Mouse (Mus musculus) left cerebral cortex, adult 18-20 months (tissue): Measurements from ENCODE around the gene Olfr46. TPM values are rescaled to one million over a fixed set of nuclear protein-coding genes. Genes with fewer than 3 reads are reported as not detected.
"Not testable (repeated sequence)": the region's sequence is repeated elsewhere in the genome, so short reads cannot be mapped to it uniquely, and the experiment has no call there.

Experiments used
- DNase-seq, 2 experiments: peaks; one replicate each; pipeline ENCODE4 v3.0.0; 2021 to 2022; ENCODE audit warnings: low spot score in 2 of 2, mixed read lengths in 1 of 2
- long read RNA-seq, 2 experiments: library from polyadenylated mRNA; stranded (forward); transcript quantifications; one replicate each; pipeline ENCODE4 v2.0.0; 2021
- total RNA-seq, 2 experiments: library from RNA; stranded (reverse); gene quantifications; 2 replicates each; pipeline ENCODE4 v1.2.3; 2021

Olfr46 gene
- total RNA-seq = under 1 TPM; 0.05 to 0.07 TPM
- long read RNA-seq, experiment 1 = 0 reads
- long read RNA-seq, experiment 2 = 0 reads

GRCm38 (mm10) chr7:140600969-140601368 lies at the start of gene Olfr46:
TSS of gene Olfr46 (plus strand) at chr7:140601269.
- DNase-seq = not testable (repeated sequence)

- no peak for DNase-seq
Observed at GRCm38 (mm10) chr7:140567586-140567985, 33.5 kb upstream of the Olfr46 start, which contains the start of gene Olfr538. TSS of gene Olfr538 (plus strand) at chr7:140567886.

DNA sequence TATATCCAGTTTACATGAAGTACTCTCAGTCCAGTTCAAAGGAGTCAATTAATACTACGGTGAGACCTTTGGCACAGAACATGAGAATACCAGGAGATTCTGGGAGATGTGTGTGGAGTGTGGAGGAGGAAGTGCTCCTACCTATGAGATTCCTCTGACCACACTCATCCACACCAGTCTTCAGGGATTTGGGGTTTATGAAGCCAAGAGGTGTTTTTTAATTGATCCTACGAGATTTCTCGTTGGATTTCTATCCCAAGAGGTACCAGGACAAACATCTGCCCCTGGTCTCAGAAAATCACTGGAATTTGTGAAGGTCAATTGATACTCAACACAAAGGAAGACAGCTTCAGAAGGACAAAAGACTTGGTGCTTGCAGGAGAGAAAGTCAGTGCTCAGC lies 27.6 kb downstream of the Olfr46 start, which contains the start of gene Olfr61:
Gene Olfr61 (plus strand): TSS at position 301 of the 400 bp plus-strand sequence.
- not testable (repeated sequence) for DNase-seq

- DNase-seq = no peak
Observed at GRCm38 (mm10) chr7:140630559-140630958, 29.5 kb downstream of the Olfr46 start.

DNA sequence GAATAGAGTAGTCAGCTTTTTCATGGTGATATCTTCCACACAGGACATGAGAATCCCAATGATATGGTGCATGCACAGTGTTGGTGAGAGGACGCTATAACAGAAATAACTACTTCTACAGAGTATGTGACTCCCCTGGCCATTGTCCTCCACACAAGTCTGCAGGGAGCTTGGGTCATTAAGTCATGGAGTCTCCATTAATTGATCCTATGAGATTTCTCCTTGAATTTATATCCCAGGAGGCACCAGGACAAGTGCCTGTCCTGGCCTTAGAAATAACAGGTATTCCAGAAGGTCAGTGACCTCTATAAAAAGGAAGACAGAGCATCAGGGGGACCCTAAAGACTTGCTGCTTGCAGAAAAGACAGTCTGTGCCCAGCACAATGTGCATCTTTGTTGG lies 45.1 kb downstream of the Olfr46 start, which contains the start of gene Olfr53:
Gene Olfr53 (plus strand): TSS at position 301 of the 400 bp plus-strand sequence.
- no peak for DNase-seq

DNA sequence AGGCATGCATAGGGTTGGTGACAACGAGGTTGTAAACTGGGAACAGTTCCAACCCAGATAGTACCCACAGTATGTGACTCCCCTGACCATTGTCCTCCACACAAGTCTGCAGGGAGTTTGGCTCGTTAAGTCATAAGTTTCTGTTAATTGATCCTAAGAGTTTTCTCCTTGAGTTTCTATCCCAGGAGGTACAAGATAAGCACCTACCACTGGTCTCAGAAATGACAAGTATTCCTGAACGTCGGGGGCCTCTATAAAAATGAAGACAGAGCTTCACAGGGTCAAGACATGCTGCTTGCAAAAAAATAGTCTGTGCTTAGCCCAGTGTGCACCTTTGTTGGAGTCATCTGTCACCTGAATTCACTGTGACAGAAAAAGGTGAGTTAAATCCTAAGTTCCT lies 58.6 kb downstream of the Olfr46 start, which contains the start of gene Olfr539:
Gene Olfr539 (plus strand): TSS at position 301 of the 400 bp plus-strand sequence.
- no peak for DNase-seq

Other genes with a start within 250 kb of the Olfr46 start
- gene Olfr60, start 239.6 kb upstream of the Olfr46 start, total RNA-seq = not detected
- not detected for gene Olfr530, start 224.9 kb upstream of the Olfr46 start, total RNA-seq
- not detected for gene Olfr531, start 198.4 kb upstream of the Olfr46 start, total RNA-seq
- gene Olfr532, start 179.6 kb upstream of the Olfr46 start, total RNA-seq = not detected
- not detected for gene Olfr533, start 137.9 kb upstream of the Olfr46 start, total RNA-seq
- not detected for gene Olfr535, start 117.1 kb upstream of the Olfr46 start, total RNA-seq
- gene Olfr536, start 93.9 kb upstream of the Olfr46 start, total RNA-seq = not detected
- gene Olfr538, start 33.4 kb upstream of the Olfr46 start, total RNA-seq = not detected
- gene Olfr61, start 27.7 kb downstream of the Olfr46 start, total RNA-seq = not detected
- not detected for gene Olfr53, start 45.2 kb downstream of the Olfr46 start, total RNA-seq
- under 1 TPM; 0.05 to 0.07 TPM for gene Olfr539, start 58.7 kb downstream of the Olfr46 start, total RNA-seq
- gene Olfr45, start 80.7 kb downstream of the Olfr46 start, total RNA-seq = not detected
- gene Olfr541, start 96.0 kb downstream of the Olfr46 start, total RNA-seq = not detected
- under 1 TPM in 1 of 2 experiments, not detected in 1; 0.33 TPM for gene Cyp2e1, start 162.5 kb downstream of the Olfr46 start, total RNA-seq
- under 1 TPM in 1 of 2 experiments, not detected in 1; 0.77 TPM for gene Syce1, start 186.6 kb downstream of the Olfr46 start, total RNA-seq
- 10 to 100 TPM; 23.3 to 29.6 TPM for gene Zfp941, start 220.9 kb downstream of the Olfr46 start, total RNA-seq
- 1 to 10 TPM; 3.3 to 5.0 TPM for gene Urah, start 233.7 kb downstream of the Olfr46 start, total RNA-seq
- gene Scgb1c1, start 244.3 kb downstream of the Olfr46 start, total RNA-seq = not detected
- not detected for gene Odf3, start 246.5 kb downstream of the Olfr46 start, total RNA-seq